Mouse (Mus musculus) embryonic facial prominence, embryonic 12.5 days (tissue): ENCODE data around the gene Tbc1d14. TPM values are rescaled to one million over a fixed set of nuclear protein-coding genes. Genes with fewer than 3 reads are reported as not detected.

Source experiments
- polyA plus RNA-seq: library from polyadenylated mRNA; unstranded; fragments of >200 nt; fragmentation: Nextera tagmentation; extraction: Ambion mirVana; gene quantifications from 2 replicates; pipeline ENCODE4 v1.2.1, GENCODE M21; 2016

The Tbc1d14 gene
- polyA plus RNA-seq, 1 experiment from 2014 or later: 44.5 TPM

Other genes with a start within 250 kb of the Tbc1d14 start
- gene Sorcs2, start 195.1 kb downstream of the Tbc1d14 start, polyA plus RNA-seq: 12.7 and 12.9 TPM in 2 replicates
- gene Grpel1, start 128.3 kb downstream of the Tbc1d14 start, polyA plus RNA-seq: 48.0 and 48.4 TPM in 2 replicates
- gene Tada2b, start 109.0 kb downstream of the Tbc1d14 start, polyA plus RNA-seq: 2.1 and 2.3 TPM in 2 replicates
- 0.69 and 0.84 TPM in 2 replicates for gene Ccdc96, start 108.7 kb downstream of the Tbc1d14 start, polyA plus RNA-seq
- gene D5Ertd579e, start 102.7 kb upstream of the Tbc1d14 start, polyA plus RNA-seq: 27.0 and 28.1 TPM in 2 replicates
- 32.0 and 32.2 TPM in 2 replicates for gene Bloc1s4, start 155.4 kb upstream of the Tbc1d14 start, polyA plus RNA-seq
- gene Mrfap1, start 203.5 kb upstream of the Tbc1d14 start, polyA plus RNA-seq: 673 and 717 TPM in 2 replicates
- gene Man2b2, start 237.4 kb upstream of the Tbc1d14 start, polyA plus RNA-seq: 10.3 and 11.7 TPM in 2 replicates